Mouse (Mus musculus): ENCODE results near the gene Fbxo42. TPM values are rescaled to one million over a fixed set of nuclear protein-coding genes. Genes with fewer than 3 reads are reported as not detected.

Fbxo42 gene
- polyA plus RNA-seq, 1 experiment from 2014 or later, result 21.8 TPM

DNA sequence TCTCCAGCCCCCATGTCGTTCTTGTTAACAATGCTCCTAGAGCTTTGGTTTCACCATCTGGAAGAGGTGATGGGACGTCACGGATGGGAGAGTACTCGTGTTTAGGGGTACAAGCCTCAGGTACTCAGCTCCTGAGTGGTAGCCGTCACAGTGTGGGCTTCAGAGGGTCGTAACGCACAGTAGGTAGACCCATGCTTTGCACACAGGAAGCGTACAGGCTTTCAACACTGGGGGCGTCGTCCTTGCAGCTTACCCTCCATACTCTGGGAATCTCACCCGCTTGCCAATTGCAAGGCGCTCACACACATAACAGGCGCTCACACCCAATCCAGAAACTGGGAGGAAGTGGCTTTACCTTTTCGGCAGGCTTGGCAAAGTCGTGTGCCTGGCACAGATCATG is 94.1 kb downstream of the Fbxo42 start:
- Histone ChIP-seq H3K4me1 (peaks cover 53% of the 10 kb centered on the region), H3K27me3 (ENCODE audit: insufficient read depth, poor library complexity, severe bottlenecking) (peaks cover 100% of the 10 kb centered on the region), H3K36me3 (no peaks in the 10 kb centered on the region), H3K27ac (peak overlapping the region; percentile 37; the same call in 1 of the 2 replicates), H3K9me3 (no peaks in the 10 kb centered on the region), H3K4me3 (no peak overlapping the region)
- DNase-seq (ENCODE audit: low spot score), result peak; percentile 65
- 28% methylated on average over 15 of the region's 15 CpGs for WGBS

DNA sequence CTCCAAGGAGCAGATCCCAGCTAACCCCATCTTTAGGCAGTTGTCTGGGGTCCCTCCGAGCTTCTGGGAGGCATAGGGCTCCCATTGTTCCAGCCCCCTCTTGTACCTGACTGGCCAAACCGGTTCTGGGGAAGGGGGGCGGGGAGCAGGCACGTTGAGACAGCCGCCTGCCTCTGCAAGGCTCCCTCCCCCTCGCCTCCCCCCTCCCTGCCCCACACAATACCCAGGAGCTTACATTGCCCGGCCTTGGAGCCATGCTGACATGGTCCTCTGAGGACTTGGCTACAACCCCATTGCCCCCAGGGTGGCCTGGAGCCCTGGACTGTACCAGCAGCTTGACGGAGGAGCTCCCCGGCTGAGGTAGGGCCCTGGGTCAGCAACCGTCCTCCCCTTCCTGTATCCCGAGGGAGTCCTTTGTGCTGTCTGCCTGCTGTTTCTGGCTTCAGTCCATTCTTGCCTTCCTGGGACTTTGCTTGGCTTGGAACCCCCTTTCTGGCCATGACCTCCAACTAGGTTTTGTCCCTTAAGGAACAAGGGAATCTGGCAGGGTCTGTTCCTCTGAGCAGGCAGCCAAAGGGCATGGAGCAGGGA is 95.0 kb downstream of the Fbxo42 start:
- H3K9me3 ChIP-seq, result no peaks in the 10 kb centered on the region
- peaks cover 62% of the 10 kb centered on the region for H3K4me1 ChIP-seq
- peak overlapping the region; percentile 37; the same call in 1 of the 2 replicates for H3K27ac ChIP-seq
- peaks cover 100% of the 10 kb centered on the region for H3K27me3 ChIP-seq (ENCODE audit: insufficient read depth, poor library complexity, severe bottlenecking)
- no peaks in the 10 kb centered on the region for H3K36me3 ChIP-seq
- DNase-seq (ENCODE audit: low spot score), result no peak
- 0 out of 2 replicates have a peak overlapping the region, but pooled peaks have one; percentile 1 for H3K4me3 ChIP-seq
- WGBS, result 7% methylated on average over 11 of the region's 11 CpGs

DNA sequence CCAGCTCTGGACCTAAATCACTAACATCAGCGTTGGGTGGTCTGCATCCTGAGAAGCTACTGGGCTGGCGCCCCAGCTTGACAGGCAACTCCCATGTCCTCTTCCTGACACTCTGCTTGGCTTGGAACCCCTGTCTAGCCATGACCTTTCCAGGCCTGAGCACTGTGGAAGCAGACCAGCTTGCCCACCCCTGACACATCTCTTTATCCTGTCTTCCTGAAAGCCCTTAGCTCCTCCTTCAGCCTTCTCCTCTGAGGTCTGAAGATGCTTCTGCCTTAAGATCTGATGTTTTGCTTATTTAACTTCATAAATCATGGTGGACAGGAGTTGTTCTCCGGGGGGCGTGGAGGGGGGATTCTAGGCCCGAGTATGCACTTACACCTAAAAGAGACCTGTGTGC is 95.9 kb downstream of the Fbxo42 start:
- no peak for DNase-seq (ENCODE audit: low spot score)
- Histone ChIP-seq H3K4me1 (peaks cover 70% of the 10 kb centered on the region), H3K4me3 (no peak overlapping the region), H3K9me3 (no peaks in the 10 kb centered on the region), H3K36me3 (no peaks in the 10 kb centered on the region), H3K27me3 (ENCODE audit: insufficient read depth, poor library complexity, severe bottlenecking) (peaks cover 100% of the 10 kb centered on the region), H3K27ac (no peak overlapping the region)
- WGBS, result 54% methylated on average over 5 of the region's 5 CpGs

DNA sequence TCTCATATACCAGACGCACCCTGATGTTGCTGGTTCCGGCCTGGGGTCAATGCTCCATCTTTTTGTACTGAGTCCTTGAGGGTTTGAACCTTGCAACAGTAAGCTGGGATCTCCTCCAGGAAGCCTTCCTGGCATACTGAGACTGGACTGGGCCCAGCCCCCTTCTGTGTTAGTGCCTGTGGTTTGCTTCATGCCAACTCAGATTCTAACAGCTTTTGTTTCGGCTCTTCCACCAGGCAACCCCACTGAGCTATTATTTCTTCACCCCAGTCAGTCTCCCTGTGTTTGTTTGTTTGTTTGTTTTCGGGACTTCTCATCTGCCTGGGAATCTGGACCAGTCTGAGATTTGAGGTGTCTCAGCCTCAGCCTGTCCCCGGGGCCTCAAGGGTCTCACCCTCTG is 96.7 kb downstream of the Fbxo42 start:
- 56% methylated on average over 5 of the region's 5 CpGs for WGBS
- Histone ChIP-seq H3K4me1 (peaks cover 67% of the 10 kb centered on the region), H3K27ac (0 out of 2 replicates have a peak overlapping the region, but pooled peaks have one; percentile 32)

DNA sequence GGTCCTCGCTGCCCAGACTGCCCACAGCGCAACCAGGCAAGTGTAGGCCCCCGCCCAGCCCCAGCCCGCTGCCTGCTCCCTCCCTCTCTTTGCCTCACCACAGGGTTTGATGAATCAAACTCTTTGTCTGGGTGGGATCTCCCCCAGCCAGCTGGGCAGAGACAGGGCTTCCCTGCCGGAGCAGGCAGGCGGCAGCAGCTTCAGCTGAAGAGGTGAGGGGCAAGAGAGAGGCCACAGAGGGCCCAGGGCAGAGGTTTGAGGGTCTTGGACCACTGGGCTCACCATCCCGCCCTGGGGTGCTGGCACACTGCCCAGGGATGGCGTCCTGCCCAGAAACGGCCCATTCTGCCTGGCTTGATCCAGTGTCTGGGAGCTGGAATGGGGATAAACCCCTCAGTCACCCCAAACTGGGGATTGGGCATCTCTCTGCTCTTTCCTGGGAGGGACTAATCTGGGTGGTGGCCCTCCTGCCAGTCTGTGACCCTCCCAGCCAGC is 97.3 kb downstream of the Fbxo42 start:
- Histone ChIP-seq H3K4me3 (0 out of 2 replicates have a peak overlapping the region, but pooled peaks have one; percentile 13), H3K4me1 (peaks cover 62% of the 10 kb centered on the region), H3K9me3 (no peaks in the 10 kb centered on the region), H3K36me3 (no peaks in the 10 kb centered on the region), H3K27me3 (ENCODE audit: insufficient read depth, poor library complexity, severe bottlenecking) (peaks cover 99% of the 10 kb centered on the region), H3K27ac (peak overlapping the region; percentile 32; the same call in 1 of the 2 replicates)
- no peak for DNase-seq (ENCODE audit: low spot score)
- WGBS, result 25% methylated on average over 9 of the region's 9 CpGs

More for the DNA sequence above, 96.7 kb downstream of the Fbxo42 start:
- Histone ChIP-seq H3K9me3 (no peaks in the 10 kb centered on the region), H3K27me3 (ENCODE audit: insufficient read depth, poor library complexity, severe bottlenecking) (peaks cover 100% of the 10 kb centered on the region), H3K36me3 (no peaks in the 10 kb centered on the region), H3K4me3 (no peak overlapping the region)
- no peak for DNase-seq (ENCODE audit: low spot score)

DNA sequence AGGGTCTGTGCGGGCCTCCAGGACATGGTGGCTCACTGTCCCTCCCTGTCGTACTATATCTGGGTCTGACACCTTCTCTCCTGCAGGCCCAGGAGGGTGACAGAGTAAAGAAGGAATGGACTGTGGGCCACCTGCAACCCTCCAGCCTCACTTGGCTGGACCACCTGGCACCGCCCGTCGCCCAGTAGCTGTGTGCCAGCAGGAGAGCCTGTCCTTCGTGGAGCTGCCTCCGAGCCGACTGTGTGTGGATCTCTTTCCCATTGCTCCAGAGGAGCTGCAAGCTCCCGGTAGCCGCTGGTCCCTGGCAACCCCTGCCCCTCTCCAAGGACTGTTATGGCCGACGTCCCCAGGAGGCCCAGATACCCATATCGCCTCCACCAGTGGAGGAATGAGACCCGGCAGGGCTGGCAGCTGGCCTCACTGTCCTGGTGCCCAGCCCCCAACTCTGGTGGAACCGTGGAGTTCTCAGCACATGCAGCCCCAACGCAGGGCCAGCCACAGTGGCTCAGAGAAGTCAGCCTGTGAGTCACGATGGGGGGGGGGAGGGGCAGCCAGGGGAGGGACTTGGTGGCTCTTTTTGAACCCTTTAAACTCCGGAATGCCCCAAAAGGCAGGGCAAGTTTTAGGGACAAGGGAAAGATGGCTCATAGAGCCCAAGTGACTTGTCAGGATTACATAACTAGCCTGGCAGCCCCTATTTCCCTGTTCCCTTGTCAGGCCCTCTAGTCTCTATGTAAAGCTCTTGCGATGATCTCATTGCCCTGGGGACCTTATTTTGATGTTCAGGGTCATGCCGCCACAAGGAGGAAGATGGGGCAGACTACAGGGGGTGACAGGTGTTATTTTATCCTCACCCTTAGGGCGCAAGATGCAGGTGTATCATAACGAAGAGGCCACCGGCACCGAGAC is 98.6 kb downstream of the Fbxo42 start:
- 20% methylated on average over 24 of the region's 24 CpGs for WGBS
- Histone ChIP-seq H3K9me3 (no peaks in the 10 kb centered on the region), H3K27me3 (ENCODE audit: insufficient read depth, poor library complexity, severe bottlenecking) (peaks cover 99% of the 10 kb centered on the region), H3K4me1 (peaks cover 53% of the 10 kb centered on the region), H3K36me3 (no peaks in the 10 kb centered on the region), H3K27ac (peak overlapping the region; percentile 31; the same call in 1 of the 2 replicates), H3K4me3 (peak overlapping the region; percentile 62)
- no peak for DNase-seq (ENCODE audit: low spot score)

DNA sequence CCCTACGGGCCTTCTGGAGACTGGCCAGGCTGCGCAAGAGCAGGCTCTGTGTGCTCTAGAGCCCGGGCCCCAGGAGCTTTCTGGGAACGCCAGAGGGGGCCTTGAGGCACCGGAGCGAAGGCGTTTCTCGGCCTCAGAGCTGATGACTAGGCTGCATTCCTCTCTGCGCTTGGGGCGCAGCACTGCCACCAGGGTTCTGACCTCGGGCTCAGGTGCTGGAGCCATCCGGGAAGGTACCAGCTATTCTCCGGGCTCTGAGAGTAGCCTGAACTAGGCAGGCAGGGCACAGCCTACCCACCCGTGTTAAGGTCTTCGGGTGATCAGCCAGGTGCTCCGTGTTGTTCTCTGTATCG is 99.3 kb downstream of the Fbxo42 start:
- Histone ChIP-seq H3K4me3 (peak overlapping the region; percentile 62), H3K36me3 (no peaks in the 10 kb centered on the region), H3K9me3 (no peaks in the 10 kb centered on the region), H3K27ac (peak overlapping the region; percentile 38; the same call in 1 of the 2 replicates), H3K4me1 (peaks cover 53% of the 10 kb centered on the region), H3K27me3 (ENCODE audit: insufficient read depth, poor library complexity, severe bottlenecking) (peaks cover 97% of the 10 kb centered on the region)
- DNase-seq (ENCODE audit: low spot score), result no peak
- WGBS, result 2% methylated on average over 17 of the region's 17 CpGs

DNA sequence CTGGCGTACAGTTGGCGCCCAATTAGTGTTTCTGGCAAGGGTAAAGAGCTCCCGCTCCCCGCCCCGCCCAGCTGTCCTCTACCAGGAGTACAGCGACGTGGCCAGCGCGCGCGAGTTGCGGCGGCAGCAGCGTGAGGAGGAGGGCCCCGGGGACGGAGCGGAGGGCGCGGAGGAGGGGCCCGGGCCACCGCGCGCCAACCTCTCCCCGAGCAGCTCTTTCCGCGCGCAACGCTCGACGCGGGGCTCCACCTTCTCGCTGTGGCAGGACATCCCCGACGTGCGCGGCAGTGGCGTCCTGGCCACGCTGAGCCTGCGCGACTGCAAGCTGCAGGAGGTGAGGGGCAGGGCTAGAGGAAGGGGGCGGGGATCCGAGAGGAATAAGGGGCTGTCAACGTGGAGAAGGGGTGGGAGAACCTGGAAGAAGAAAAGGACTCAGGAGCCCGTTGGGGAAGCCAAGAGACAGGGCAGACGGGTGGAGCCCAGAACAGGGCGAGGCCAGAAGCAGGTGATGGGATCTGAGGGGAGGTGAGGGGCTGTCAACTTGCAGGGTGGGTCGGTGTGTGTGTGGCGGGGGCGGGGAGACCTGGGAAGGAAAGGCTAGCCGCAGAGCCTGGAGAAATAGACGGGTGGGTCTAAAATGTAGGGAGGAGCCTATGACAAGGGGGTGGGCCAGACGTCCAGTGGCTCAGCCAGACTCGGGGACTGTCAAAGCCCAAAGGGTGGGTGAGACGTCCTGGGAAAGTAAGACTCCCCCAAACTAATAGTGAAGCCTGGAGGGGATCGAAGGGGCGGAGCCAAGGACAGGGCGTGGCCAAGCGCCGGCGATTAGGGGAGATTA is 100.3 kb downstream of the Fbxo42 start:
- H3K4me1 ChIP-seq, result peaks cover 43% of the 10 kb centered on the region
- 1% methylated on average over 59 of the region's 60 CpGs for WGBS
- no peaks in the 10 kb centered on the region for H3K9me3 ChIP-seq
- H3K27me3 ChIP-seq (ENCODE audit: insufficient read depth, poor library complexity, severe bottlenecking), result peaks cover 87% of the 10 kb centered on the region
- peak overlapping the region; percentile 45 for H3K27ac ChIP-seq
- no peak for DNase-seq (ENCODE audit: low spot score)
- H3K4me3 ChIP-seq, result peak overlapping the region; percentile 62
- H3K36me3 ChIP-seq, result no peaks in the 10 kb centered on the region

DNA sequence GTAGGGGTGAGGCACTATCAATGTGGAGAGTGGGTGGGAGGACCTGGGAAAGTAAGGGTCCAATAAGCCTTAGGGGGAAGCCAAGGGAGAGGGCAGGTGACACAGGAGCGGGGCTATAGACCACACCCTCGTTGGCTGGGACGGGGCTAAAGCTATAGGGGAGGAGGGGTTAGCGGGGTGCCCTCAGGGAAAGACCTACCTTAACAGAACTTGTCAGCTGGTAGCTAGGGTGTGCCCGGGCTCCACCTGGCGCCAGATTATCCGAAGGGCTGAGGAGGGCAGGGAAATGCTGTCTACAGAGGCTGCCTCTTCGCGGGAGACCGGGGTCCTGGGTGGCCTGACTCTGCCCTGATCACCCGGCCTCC is 100.9 kb downstream of the Fbxo42 start:
- Histone ChIP-seq H3K9me3 (no peaks in the 10 kb centered on the region), H3K4me3 (peak overlapping the region; percentile 62), H3K36me3 (no peaks in the 10 kb centered on the region), H3K27ac (no peak overlapping the region), H3K4me1 (peaks cover 43% of the 10 kb centered on the region), H3K27me3 (ENCODE audit: insufficient read depth, poor library complexity, severe bottlenecking) (peaks cover 81% of the 10 kb centered on the region)
- 7% methylated on average over 11 of the region's 11 CpGs for WGBS
- DNase-seq (ENCODE audit: low spot score), result no peak

DNA sequence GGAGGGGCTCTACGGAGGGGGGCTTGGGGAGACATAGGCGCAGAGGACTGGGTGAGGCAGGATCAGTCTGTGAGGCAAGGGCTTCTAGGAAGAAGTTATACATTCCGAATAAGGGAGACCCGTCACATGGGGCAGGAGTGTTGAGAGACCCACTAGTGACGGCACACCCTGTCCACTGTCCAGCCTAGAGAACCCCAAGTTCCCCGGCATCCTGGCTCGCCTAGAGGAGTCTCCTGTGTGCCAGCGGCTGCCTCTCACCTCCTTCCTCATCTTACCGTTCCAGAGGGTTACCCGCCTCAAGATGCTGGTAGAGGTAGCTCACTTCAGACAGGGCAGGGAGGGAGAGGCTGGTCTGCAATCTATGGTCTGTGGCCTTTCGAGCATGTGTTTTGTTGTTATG is 101.7 kb downstream of the Fbxo42 start:
- Histone ChIP-seq H3K9me3 (no peaks in the 10 kb centered on the region), H3K27me3 (ENCODE audit: insufficient read depth, poor library complexity, severe bottlenecking) (peaks cover 78% of the 10 kb centered on the region), H3K4me1 (peaks cover 46% of the 10 kb centered on the region), H3K36me3 (no peaks in the 10 kb centered on the region), H3K4me3 (no peak overlapping the region), H3K27ac (no peak overlapping the region)
- DNase-seq (ENCODE audit: low spot score), result no peak
- WGBS, result 66% methylated on average over 11 of the region's 11 CpGs

DNA sequence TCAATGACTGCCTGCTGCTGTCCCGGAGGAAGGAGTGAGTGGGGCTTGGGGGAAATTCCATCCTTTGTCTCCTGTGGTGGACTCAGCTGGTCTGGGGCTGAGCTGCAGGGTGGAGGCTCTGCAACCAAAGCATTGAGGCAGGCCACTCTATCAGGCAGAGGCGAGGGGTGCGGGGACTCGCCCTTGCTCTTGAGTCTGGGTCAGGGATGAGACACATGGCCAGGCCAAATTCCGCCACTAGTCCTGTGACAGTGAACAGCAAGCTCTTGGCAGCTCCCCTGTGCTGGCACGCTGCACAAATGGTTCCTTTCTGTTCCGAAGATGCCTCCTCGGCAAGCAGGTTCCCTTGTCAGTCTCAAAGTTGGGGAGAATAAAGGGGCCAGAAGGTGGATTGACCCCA is 103.4 kb downstream of the Fbxo42 start:
- no peak overlapping the region for H3K4me3 ChIP-seq
- H3K27ac ChIP-seq, result no peak overlapping the region
- H3K4me1 ChIP-seq, result peaks cover 37% of the 10 kb centered on the region
- no peaks in the 10 kb centered on the region for H3K36me3 ChIP-seq
- no peaks in the 10 kb centered on the region for H3K9me3 ChIP-seq
- DNase-seq (ENCODE audit: low spot score), result no peak
- 70% methylated on average over 8 of the region's 8 CpGs for WGBS
- peaks cover 61% of the 10 kb centered on the region for H3K27me3 ChIP-seq (ENCODE audit: insufficient read depth, poor library complexity, severe bottlenecking)

DNA sequence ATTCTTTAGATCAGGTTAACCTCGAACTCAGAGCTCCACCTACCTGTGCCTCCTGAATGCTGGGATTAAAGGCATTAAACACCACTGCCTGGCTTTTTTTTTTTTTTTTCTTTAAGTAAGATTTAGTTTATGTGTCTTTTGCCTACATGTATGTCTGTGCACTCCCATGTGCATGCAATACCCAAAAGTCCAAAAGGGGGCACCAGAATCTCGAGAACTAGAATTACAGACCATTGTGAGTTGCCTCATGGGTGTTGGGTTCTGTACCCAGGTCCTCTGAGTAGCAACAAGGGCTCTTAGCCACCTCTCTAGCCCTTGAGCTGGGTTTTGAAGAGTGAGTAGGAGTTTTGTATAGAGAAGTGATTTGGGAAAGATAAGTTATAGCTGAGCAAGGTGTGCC is 104.9 kb downstream of the Fbxo42 start:
- peaks cover 21% of the 10 kb centered on the region for H3K4me1 ChIP-seq
- no peak overlapping the region for H3K27ac ChIP-seq
- no peak for DNase-seq (ENCODE audit: low spot score)
- WGBS, result 69% methylated on average over 2 of the region's 2 CpGs
- no peak overlapping the region for H3K4me3 ChIP-seq
- no peaks in the 10 kb centered on the region for H3K36me3 ChIP-seq
- no peaks in the 10 kb centered on the region for H3K9me3 ChIP-seq
- peaks cover 45% of the 10 kb centered on the region for H3K27me3 ChIP-seq (ENCODE audit: insufficient read depth, poor library complexity, severe bottlenecking)

Data from heart, embryonic 10.5 days (tissue).